Mouse (Mus musculus) urinary bladder, adult 2 months (tissue): Measurements from ENCODE around the gene Adck2. TPM values are rescaled to one million over a fixed set of nuclear protein-coding genes. Genes with fewer than 3 reads are reported as not detected.
A peak's percentile ranks its signal among the peaks of the same experiment; 100 is the strongest.

Experiments
- DNase-seq: peaks from one replicate; pipeline ENCODE4 v3.0.0; 2022; ENCODE audit warnings: low spot score
- polyA plus RNA-seq: library from polyadenylated mRNA; depleted of rRNA; stranded (reverse); fragments of >200 nt; gene quantifications from 2 replicates; pipeline ENCODE4 v1.2.3, GENCODE M21; 2012; rRNA removed

The Adck2 gene
- polyA plus RNA-seq, result 19.4 and 21.9 TPM in 2 replicates

DNA sequence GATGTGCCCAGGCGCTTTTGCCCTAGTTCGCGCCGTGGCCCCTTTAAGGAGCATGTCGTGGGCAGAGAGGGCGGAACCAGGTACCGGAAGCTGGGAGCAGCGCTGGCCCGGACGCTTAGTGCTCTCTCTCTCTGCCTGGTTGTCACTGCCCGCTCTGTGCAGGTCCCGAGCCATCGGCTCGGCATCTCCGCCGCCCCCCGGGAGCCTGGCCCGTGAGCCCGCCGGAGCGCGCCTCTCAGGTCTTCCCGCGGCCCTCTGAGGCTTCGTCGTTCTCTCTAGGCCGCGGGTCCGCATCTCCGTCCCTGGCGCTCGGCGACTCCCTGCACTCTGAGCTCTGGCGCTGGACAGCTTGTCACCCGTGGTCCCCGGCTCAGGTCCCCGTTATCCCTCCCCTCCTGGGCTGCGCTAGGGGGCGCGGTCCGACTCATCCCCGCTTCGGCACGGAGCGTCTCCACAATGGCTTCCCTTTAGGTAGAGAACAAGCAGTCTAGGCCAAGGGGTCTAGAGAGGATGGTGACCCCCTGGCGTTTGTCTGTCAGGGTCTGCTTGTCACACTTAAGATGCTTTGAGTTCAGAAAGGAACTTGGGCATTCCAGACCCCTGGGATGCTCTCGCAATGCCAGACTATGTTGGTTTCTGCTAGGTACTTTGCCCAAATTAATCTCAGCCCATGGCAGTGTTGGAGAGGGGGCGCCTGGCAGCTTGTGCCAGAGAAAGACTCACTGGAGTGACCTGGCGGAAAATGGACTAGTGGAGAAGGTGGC is at the start of gene Adck2:
Gene Adck2, plus strand, starts transcription at position 83 of the 764 bp plus-strand sequence.
- peak; percentile 55 for DNase-seq

DNA sequence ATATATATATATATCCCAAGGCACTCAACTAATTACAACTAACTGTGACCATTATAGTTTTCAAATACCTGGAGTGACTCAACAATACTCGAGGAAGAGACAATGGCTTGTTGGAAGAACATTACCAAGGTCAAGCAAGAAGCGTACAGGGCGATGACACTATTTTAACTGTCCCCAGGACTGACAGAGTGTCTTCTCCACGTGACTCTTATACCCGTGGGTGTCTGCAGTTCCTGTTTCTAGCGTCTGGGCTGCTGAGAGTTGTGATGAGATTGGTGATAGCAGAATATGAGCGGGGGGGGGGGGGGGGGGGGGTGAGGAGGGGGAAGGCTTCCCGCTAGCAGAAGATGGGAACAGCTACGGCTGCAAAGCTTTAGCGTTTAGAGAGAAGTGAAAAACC is 46.9 kb upstream of the Adck2 start:
- DNase-seq, result no peak

DNA sequence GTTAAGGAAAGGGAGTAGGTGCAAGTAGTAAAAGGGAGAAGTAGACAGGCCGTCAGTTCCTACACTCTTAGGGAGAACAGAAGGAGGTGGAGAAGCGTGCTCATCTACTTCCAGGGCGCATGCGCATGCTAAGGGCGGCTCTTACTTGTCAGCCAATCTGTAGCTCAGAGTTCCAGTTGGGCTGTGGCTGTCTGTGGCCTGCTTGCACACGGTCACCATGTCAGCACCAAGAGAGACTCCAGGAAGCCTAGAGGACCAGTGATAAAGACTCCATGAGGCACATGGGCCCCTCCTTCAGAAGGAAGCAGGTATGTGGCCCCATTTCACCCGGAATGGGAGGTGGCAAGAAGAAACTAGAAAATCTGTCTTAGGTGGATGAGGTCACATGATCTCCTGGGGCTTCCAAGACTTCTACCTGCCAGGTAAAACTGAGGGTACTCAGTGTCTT is 46.3 kb upstream of the Adck2 start:
- DNase-seq, result no peak

DNA sequence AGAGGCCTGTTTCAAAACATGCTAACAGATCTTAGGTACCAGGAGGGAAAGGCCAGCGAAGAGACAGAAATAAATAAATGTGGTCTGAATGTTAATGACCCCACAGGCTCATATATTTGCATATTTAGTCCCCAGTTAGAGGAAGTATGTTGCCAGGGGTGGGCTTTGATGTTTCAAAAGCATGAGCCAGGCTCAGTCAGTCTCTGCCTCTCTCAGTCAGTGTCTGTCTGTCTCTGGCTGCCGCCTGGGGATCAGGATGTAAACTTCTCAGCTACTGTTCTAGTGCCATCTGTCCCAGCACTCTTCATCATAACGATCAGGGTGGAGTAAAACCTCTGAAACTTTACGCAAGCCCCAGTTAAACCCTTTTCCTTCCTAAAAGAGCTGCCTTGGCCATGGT is 45.9 kb upstream of the Adck2 start:
- DNase-seq, result no peak

DNA sequence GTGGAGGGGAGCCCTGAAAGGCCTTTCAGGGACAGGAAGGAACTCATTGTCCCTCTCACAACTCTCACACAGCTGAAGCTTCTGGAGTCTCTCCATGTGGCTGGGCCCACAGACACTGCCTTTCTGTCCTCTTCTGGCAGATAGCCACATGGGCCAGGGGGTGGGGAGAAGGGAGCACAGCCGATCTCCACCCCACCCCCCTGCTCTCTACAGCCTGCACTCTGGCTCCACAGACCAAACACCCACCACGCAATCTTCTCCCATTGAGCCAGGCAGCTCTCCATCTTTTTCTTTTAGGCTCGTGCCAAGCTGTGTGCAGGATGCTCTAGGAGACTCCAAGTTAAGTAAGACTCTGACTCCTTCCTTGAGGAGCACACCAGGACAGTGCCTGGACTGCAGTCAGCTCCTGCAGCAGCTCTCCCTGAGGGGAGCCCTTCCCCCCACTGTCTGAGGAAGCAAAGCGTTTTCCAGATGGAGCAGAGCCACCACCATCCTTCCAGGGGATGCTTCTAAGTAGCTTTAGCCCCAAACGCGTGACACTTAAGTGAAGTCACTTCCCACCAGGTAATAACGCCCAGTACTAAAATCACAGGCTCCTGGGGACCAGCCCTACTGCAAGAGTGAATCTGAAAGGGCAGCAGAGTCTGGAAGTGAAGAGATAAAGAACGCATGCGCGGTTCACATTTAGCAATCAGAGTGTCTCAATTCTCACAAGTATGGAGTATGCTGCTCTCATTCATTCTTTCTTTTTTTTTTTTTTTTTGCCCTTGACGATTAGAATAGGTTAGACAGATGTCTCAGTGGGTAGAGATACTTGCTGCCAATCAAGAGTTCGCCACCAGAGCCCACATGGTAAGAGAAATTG is 44.8 kb upstream of the Adck2 start:
- no peak for DNase-seq

DNA sequence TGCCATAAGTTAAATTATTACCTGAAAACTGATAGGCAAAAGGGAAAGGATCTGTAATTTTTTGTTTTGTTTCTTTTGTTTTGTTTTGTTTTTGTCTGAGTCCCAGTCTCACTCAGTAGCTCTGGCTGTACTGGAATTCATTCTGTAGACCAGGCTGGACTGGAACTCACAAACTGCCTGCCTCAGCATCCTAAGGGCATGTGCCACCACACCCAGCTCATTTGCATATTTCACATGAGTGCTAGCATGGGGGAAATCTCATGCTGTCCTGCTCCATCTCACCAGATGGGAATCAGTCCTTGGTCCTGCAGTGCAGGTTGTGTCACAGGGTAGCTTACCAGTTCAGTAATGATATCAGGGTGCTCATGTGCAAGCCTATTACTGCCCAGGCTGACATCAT is 38.7 kb upstream of the Adck2 start:
- no peak for DNase-seq

DNA sequence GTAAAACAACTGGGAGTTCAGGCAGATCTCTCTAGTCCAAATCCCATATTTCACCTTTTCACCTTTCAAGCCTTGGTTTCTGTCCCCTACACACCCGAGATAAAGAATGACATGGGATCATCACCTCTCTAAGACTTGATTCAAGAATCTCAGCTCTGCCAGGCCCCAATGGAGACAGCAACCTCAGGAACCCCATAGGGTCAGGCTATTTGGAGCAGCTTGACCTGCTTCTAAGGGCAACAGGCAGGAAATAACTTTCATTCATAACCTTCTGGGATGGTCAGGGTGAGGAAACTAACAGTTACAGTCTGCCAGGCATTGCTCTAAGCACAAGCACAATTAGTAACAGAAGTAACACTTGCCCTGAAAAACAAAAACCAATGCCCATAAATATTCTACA is 37.1 kb upstream of the Adck2 start:
- no peak for DNase-seq

DNA sequence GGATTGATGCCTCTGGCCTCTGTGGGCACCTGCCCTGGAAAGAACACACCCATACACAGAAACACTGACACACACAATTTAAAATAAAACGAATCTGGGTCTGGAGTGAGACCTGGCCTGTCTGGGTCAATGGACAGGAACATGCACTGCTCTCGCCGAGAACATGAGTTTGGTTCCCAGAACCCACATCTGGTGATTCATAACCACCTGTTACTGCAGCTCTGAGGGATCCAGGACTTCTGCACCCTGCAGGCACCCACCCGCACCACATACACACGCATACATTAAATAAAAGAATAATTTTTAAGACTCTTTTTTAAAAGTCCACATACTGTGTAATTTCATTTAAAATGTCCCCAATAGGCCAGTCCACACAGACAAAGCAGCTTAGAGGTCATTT is 36.4 kb upstream of the Adck2 start:
- no peak for DNase-seq

DNA sequence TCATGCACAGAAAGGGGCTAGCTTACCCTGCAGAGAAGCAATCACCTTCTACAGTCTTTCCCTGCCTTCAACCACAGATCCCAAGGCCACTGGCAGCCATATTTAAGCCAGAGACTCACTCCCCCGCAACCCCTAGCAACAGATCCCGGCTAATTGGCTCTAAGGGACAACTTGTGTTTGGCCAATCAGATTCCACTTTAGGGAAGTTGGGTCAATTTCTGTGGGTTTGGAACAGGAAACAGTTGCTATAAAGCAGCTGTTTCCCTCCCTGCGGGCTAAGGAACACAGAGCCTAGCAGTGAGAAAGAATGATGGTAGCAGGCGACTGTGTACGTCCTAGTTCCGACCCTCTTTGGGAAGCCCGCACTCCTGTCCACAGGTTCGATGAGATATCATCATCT is 35.4 kb upstream of the Adck2 start:
- no peak for DNase-seq

DNA sequence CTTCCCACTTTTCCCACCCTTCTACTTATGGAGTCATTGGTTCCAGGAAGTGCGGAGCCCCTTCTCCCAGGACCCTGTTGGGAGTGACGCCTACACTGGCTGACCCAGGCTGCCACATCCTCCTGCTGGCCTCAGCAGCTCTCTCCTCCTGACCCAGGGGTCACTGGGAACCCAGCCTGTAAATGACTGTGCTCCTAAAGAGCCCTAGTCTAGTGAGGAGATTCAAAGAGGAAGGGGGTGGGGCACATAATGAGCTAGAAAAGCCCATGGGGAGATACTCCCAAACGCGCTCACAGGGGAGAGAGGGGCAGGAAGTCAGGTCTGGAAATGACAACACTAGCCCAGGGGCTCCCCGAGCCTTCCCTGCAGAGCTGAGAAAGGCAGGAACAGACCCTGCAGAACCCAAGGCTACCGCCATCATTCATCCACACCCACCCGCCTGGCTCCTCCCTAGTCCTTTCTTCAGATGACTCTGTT is 34.0 kb upstream of the Adck2 start:
- DNase-seq, result no peak

DNA sequence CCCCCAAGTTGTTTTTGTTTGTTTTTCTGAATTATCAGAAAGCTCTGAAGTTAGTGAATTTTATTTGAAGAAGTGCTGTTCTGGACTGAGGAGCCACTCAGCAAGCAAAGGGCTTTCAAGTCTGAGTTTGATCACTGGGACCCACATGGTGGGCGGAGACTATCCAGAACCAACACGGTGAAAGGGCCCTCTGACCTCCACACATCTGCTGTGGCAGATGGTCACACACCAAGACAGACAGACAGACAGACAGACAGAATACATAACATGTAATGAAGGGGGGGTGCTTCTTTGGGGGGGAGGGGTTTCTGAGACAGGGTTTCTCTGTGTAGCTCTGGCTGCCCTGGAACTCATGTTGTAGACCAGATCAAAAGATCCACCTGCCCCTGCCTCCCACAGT is 33.1 kb upstream of the Adck2 start:
- no peak for DNase-seq

DNA sequence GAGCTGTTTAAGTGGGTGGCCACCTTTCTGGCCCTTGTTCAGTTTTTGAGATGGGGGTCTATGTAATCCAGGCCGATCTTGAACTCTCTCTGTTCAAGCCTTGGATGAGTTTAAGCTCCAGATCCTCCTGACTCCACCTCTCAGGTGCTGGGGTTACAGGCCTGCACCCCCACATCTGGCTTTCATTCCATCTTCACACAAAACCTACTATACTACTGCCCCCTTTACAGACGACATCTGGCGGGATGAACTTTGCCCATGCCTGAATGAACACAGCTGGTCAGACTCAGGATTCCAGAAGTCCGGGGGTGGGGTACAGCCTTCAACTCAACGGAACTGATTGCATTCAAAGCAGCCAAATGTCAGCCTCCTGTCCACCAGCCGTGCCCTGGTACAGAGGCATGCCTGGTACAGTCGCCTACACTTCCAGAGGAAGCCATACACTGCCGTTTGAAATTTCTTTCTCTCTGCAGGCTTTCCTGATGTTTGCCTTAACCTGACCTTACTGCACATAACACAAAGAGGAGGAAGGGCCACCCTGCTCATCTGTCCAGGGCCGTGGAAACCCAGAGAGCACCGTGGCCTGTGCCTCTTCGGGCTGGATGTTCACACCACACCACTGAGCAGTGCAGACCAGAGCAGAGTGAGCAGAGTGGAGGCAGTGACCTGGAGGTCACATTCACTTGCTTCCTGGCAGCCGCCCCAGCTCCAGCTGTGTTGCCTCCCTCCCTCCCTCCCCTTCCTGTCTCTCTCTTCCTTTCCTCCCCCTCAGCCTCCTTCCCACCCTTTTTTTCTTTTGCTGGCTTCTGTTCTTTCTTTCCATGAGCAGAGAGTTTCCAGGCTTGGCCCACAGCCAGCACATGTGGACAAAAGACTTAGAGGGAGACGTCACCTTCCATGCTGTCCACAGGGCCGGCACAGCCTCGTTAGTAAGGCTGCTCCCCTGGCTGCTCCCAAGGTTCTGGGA is 30.8 kb upstream of the Adck2 start:
- DNase-seq, result no peak

DNA sequence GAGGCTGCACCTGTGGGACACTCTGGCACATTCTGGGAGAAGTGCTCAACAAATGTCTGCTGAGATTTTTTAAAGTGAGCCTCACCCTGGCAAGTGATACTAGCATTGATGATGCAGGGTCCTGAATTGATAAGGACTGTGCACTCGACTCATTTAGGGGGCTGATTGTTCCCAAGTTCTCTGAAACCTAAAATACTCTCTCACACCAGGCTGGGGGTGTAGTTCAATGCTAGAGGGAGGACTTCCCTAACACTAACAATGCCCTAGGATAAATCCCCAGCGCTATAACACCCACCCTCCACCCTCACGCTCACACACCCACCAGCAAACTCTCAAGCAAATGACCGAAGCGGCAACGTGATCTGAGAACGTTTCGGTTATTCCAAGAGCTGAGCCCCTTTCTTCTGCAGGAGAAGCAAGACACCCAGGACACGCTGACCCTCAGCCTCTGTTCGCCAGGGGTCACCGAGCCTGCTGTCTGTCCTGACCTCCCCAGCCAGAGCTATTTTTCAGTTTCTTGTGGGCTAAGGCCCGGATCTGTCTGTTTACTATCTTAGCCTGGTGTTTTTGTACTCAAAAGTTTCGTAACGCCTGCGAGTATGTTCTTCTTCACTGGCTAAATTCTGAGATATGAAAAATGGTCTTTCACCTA is 29.8 kb upstream of the Adck2 start:
- no peak for DNase-seq

DNA sequence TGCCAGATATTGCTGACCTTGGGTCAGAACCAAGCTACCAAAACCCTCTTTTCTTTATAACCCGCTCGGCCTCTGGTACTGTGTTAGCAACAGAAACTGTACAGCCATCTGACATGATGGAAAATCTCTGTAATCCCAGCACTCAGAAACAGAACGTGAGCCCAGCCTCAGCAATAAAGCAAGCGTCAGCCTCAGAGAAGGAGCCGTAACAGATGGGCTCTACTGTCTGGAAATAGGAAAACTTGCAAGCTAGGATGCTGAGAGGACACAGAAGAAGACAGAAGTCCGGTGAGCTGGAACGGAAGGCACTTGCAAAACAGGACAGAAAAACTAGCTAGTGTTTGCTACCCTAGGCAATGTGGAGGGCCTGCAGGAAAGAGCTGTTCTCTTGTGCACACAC is 28.2 kb upstream of the Adck2 start:
- no peak for DNase-seq

DNA sequence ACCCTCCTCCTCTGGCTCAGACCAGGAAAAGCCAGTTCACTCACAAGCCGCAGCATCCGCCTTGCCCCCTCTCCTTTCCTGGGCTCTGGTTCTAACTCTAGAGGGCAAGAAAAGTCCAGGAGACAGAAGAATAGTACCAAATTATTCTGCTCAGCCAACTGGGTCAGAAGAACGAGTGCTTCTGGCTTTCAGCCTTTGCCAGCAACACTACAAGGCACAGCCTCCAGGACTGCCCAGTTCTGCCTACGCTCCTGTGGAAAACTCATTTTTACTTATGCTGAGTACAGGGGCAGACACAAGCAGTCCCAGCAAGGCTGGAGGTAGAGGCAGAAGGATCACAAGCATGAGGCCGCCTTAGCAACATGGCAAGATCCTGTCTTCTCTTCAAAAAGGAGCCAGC is 25.6 kb upstream of the Adck2 start:
- DNase-seq, result no peak

DNA sequence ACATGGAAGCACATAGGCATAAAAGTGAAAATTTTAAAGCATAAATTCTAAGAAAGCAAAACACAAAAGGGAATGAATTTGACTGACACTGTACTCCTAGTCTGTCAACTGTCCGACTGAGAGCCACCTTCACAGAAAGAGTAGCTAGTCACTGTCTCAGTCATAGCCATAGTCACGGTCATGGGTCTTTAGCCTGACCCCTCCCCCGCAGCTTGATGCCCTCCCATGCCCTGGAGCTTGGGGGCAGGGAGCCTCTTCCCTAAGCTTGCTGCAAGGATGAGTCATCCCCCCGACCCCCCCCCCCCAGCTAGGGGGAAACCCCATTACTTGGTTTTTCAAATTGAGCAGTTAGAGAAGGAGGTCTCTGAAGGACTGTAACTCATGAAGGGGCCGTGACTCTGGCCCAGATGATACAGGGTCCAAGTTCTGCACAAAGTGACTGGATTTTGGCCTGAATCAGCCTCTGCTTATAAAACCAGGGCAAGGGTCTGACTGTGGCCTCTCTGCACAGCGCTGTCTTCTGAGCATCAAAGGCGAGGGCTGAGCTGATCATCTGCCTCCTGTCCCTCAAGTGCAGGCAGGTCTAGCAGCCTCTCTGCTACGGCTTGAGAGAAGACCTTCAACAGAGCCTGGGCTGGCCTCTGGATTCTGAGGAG is 21.6 kb upstream of the Adck2 start:
- no peak for DNase-seq

DNA sequence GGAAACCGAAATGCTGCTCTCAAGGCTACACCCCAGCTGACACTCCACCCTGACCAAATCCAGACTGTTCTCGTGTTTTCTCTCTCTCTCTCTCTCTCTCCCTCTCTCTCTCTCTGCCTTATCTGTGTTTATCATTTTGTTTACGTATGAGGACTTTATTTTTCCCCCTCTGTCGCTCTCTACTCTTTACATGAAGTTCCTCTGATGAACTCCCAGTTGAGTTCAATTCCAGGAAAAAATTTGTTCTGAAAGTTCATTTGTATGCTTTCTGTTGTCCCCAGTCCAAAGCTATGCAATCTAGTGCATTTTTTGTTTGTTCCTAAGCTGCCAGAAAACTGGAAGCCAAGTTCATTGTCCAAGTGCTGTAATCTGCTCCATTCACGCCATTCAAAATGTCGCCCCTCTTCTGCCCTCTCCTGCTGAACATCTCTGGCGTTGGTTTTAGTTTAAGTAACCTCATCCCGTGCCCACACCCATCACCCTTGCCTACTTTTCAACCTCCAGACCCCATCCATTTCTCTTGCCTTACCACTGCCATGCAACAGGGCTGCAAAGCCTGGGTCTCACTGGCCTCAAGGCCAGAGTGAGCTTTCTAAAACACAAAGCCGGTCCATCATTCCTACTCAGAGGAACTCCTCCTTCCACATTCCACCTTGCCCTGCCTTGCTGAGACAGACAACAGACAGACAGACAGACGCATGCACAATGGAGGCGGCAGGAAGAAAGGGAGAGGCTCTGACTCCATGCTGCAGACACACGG is 18.6 kb upstream of the Adck2 start:
- no peak for DNase-seq

DNA sequence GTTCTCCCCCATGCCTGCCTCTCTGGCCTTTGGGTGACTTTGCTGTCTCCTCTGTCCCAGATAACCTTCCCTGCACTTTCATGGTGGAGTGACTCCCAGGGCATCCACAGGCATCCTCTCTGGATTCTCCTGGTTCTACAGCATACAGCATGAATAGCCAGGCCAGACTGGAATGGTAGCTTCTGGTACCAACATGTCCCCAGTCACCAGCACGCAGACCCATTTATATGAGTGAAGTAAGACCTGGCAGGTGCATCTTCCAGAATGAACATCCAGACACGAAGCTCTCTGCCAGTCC is 18.1 kb upstream of the Adck2 start:
- no peak for DNase-seq

DNA sequence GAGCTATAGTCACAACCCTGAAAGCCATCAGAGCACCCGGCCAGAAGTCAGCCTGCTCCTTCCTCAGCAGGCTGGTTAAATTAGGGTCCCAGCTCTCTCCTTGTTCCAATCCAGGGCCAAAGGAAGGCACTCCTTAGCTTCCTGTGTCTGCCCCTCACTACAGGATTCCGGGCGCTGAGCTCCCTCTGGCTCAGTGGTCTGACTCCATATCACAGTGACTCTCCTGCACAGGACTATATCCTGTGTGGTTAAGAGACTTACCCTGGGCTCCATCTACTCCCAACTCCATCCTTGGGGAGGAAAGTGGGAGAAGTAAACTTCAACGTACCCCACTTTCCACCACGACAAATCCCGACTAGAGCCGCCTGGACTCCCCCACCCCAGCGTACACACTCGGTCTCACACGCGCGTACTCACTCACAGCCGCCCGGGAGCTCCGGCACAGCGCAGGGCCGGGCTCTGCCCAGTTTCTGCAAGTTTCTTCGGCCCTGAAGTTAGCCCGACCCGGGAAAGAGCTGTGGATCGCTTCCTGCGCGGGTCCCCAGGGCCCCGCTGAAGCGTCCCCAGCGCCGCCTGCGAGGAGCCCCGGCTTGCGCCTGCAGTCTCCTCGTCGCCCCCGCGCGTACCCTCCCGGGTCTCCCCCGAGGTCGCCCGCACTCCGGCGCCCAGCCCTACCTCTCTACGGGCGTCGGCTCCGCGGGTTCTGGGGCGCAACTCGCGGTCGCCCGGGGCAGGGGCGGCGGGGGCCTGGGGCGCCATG is 16.6 kb upstream of the Adck2 start:
- no peak for DNase-seq
